In genomic region chr6:72276972-72277441, GRCm38 (mm10) we compare ENCODE assay signal across 12 mouse cellular contexts. TPM values are rescaled to one million over a fixed set of nuclear protein-coding genes. Genes with fewer than 3 reads are reported as not detected.
DNase-seq lines count a peak whose midpoint lies in the region; ATAC-seq and TF ChIP-seq lines count a peak whose summit lies in the region.
"Had no signal": no experiment of that assay in that cellular context is flagged by ENCODE, and none has a peak within 500 bp of the region (broad histone marks: within the 10 kb centered on the region; RNA-seq: fewer than 3 reads in every experiment).

No protein-coding gene starts in this region.

- H3K27me3 ChIP-seq in kidney, embryonic 16.5 days (ENCODE audit: insufficient read depth, low read length): no peaks in the 10 kb centered on the region
- H3K27me3 ChIP-seq in heart, adult 2 months (ENCODE audit: control insufficient read depth, insufficient read depth, low read length): no peaks in the 10 kb centered on the region
- no peaks in the 10 kb centered on the region for H3K27me3 ChIP-seq in limb, embryonic 11.5 days (ENCODE audit: control insufficient read depth, insufficient read depth, low read length)
- no peaks in the 10 kb centered on the region for H3K27me3 ChIP-seq in myocyte (ENCODE audit: control insufficient read depth, insufficient read depth, insufficient read length)
- H3K27me3 ChIP-seq: embryonic facial prominence, embryonic 12.5 days; limb, embryonic 13.5 days had no signal

- no peaks in the 10 kb centered on the region for H3K36me3 ChIP-seq in kidney, embryonic 16.5 days (ENCODE audit: insufficient read depth, low read length)
- peaks cover 7% of the 10 kb centered on the region for H3K36me3 ChIP-seq in heart, adult 2 months (ENCODE audit: control insufficient read depth, insufficient read depth, low read length)
- H3K36me3 ChIP-seq in limb, embryonic 11.5 days (ENCODE audit: control insufficient read depth, insufficient read depth, low read length): no peaks in the 10 kb centered on the region
- H3K36me3 ChIP-seq in myocyte (ENCODE audit: control insufficient read depth, insufficient read depth): no peaks in the 10 kb centered on the region
- H3K36me3 ChIP-seq: embryonic facial prominence, embryonic 12.5 days; G1E; limb, embryonic 13.5 days had no signal

- H3K4me1 ChIP-seq in kidney, embryonic 16.5 days (ENCODE audit: insufficient read depth, low read length): peaks cover 6% of the 10 kb centered on the region
- peaks cover 21% of the 10 kb centered on the region for H3K4me1 ChIP-seq in heart, adult 2 months (ENCODE audit: control insufficient read depth, insufficient read depth, low read length)
- H3K4me1 ChIP-seq in limb, embryonic 11.5 days (ENCODE audit: control insufficient read depth, insufficient read depth, low read length): no peaks in the 10 kb centered on the region
- H3K4me1 ChIP-seq: embryonic facial prominence, embryonic 12.5 days; limb, embryonic 13.5 days had no signal

- H3K4me2 ChIP-seq in kidney, embryonic 16.5 days (replicated peaks; ENCODE audit: low read depth, low read length): no peak overlapping the region
- no peak overlapping the region for H3K4me2 ChIP-seq in limb, embryonic 11.5 days (ENCODE audit: low read depth, severe bottlenecking)
- peak overlapping the region; percentile 59 for H3K4me2 ChIP-seq in myocyte (ENCODE audit: low read depth)
- H3K4me2 ChIP-seq: embryonic facial prominence, embryonic 12.5 days; limb, embryonic 13.5 days had no signal

- no peak overlapping the region for H3K4me3 ChIP-seq in kidney, embryonic 16.5 days (ENCODE audit: low read length)
- peak overlapping the region; percentile 9; the same call in 1 of the 2 replicates for H3K4me3 ChIP-seq in heart, adult 2 months
- no peak overlapping the region for H3K4me3 ChIP-seq in limb, embryonic 11.5 days (ENCODE audit: low read depth, low read length)
- no peak overlapping the region for H3K4me3 ChIP-seq in myocyte
- H3K4me3 ChIP-seq: embryonic facial prominence, embryonic 12.5 days; limb, embryonic 13.5 days had no signal

- TF ChIP-seq CTCF in heart, adult 2 months (IDR thresholded peaks at IDR 0.05): no peak

- ATAC-seq in kidney, embryonic 16.5 days (ENCODE audit: low FRiP score, low TSS enrichment): peak; percentile 61
- ATAC-seq in limb, embryonic 11.5 days (ENCODE audit: insufficient number of reproducible peaks, low FRiP score, low TSS enrichment, low read depth): no peak

- no peaks in the 10 kb centered on the region for H3K79me2 ChIP-seq in heart, adult 2 months (replicated peaks; ENCODE audit: control insufficient read depth, insufficient read depth, low read length)
- no peaks in the 10 kb centered on the region for H3K79me2 ChIP-seq in myocyte (ENCODE audit: control insufficient read depth, insufficient read depth)

- WGBS in kidney, embryonic 16.5 days: 48% methylated on average over 13 of the region's 13 CpGs
- WGBS in heart, adult 2 months: 56% methylated on average over 13 of the region's 13 CpGs
- WGBS in limb, embryonic 11.5 days: 89% methylated on average over 13 of the region's 13 CpGs

- peak overlapping the region; percentile 42 for H3K27ac ChIP-seq in kidney, embryonic 16.5 days (ENCODE audit: low read length)
- H3K27ac ChIP-seq in heart, adult 2 months: peak overlapping the region; percentile 95
- peak overlapping the region; percentile 15; the same call in 1 of the 2 replicates for H3K27ac ChIP-seq in limb, embryonic 11.5 days (replicated peaks; ENCODE audit: low read depth, low read length)
- H3K27ac ChIP-seq: embryonic facial prominence, embryonic 12.5 days; limb, embryonic 13.5 days had no signal

- H3K9me3 ChIP-seq in kidney, embryonic 16.5 days (ENCODE audit: low read length): no peaks in the 10 kb centered on the region; the same call in 1 of the 2 replicates
- H3K9me3 ChIP-seq in limb, embryonic 11.5 days (ENCODE audit: control insufficient read depth, low read length): no peaks in the 10 kb centered on the region
- H3K9me3 ChIP-seq: embryonic facial prominence, embryonic 12.5 days; limb, embryonic 13.5 days had no signal

- no peak overlapping the region for H3K9ac ChIP-seq in kidney, embryonic 16.5 days (replicated peaks; ENCODE audit: low read length)
- H3K9ac ChIP-seq in heart, adult 2 months (ENCODE audit: low read depth, low read length): peak overlapping the region; percentile 47
- no peak overlapping the region for H3K9ac ChIP-seq in limb, embryonic 11.5 days (ENCODE audit: low read length)
- H3K9ac ChIP-seq: embryonic facial prominence, embryonic 12.5 days; limb, embryonic 13.5 days had no signal

- no peak for DNase-seq in kidney, adult 8-10 months
- peak; percentile 65 to 66 for DNase-seq in heart, adult 2 months
- DNase-seq in limb, embryonic 11.5 days (ENCODE audit: low spot score): no peak
- no peak for DNase-seq in testis, postnatal 10 days (ENCODE audit: low spot score)
- no peak for DNase-seq in left cerebral cortex, postnatal 14 days (ENCODE audit: low spot score in 2 of 2)
- no peak for DNase-seq in embryo, embryonic 9.5 days (ENCODE audit: extremely low spot score)

- TF ChIP-seq EP300 in heart, adult 2 months (IDR thresholded peaks at IDR 0.05; ENCODE audit: insufficient read depth, low read depth, low read length): peak; percentile 87

- H3ac ChIP-seq in myocyte (ENCODE audit: control insufficient read depth, insufficient read length): no peak overlapping the region

- TF ChIP-seq POLR2A in heart, adult 2 months (IDR thresholded peaks at IDR 0.05; ENCODE audit: insufficient read depth, low read depth, low read length): peak; percentile 73
- no peak for TF ChIP-seq POLR2A in myocyte (IDR thresholded peaks at IDR 0.05; ENCODE audit: insufficient read length, low read depth)

- intact Hi-C loops in heart, adult 2 months (cut with DNase I): loop anchor here (1.0 kb wide), 1 partner anchor 12 kb away; no protein-coding TSS in a partner anchor
- intact Hi-C loops in left cerebral cortex, postnatal 14 days (cut with DNase I): no loop called here

TF ChIP-seq in myocyte, 11 proteins besides CTCF, POLR2A, EP300 and RAD21:
- no peak for TF ChIP-seq MAX (IDR thresholded peaks at IDR 0.05; ENCODE audit: low read depth)
- no peak for TF ChIP-seq MYOD1 (IDR thresholded peaks at IDR 0.05; ENCODE audit: control insufficient read depth in 1 of 3, insufficient read length in 2 of 3, low read depth in 2 of 3)
- no peak for TF ChIP-seq TCF3 (IDR thresholded peaks at IDR 0.05; ENCODE audit: insufficient read length, low read depth)
- TF ChIP-seq MYOG (IDR thresholded peaks at IDR 0.05; ENCODE audit: control insufficient read depth in 1 of 3, insufficient read depth in 1 of 3, insufficient read length in 2 of 3, low read depth in 2 of 3): no peak
- no peak for TF ChIP-seq SRF (IDR thresholded peaks at IDR 0.05; ENCODE audit: control insufficient read depth, insufficient read length, low read depth)
- no peak for TF ChIP-seq POLR2AphosphoS2 (IDR thresholded peaks at IDR 0.05; ENCODE audit: insufficient read length, low read depth)
- no peak for TF ChIP-seq CEBPB (IDR thresholded peaks at IDR 0.05; ENCODE audit: insufficient read depth, poor library complexity, severe bottlenecking)
- no peak for TF ChIP-seq REST (IDR thresholded peaks at IDR 0.05; ENCODE audit: insufficient read depth, insufficient read length)
- no peak for TF ChIP-seq USF1 (IDR thresholded peaks at IDR 0.05; ENCODE audit: low read depth)
TF ChIP-seq in myocyte: peak in this region for 0.

RNA-seq across cellular contexts. Expression of gene Sftpb, which starts 27.4 kb away (rescaled TPM):
- polyA plus RNA-seq in kidney, embryonic 16.5 days (2015; fragmentation: Nextera tagmentation; extraction: Ambion mirVana): 5.4 TPM in 1 of 2 replicates, not detected in the other
- total RNA-seq in heart, adult 2 months (2021): not detected
- polyA plus RNA-seq in heart, adult 2 months (2012; rRNA removed): 9.1 TPM in 1 of 2 replicates, not detected in the other
- not detected in 2 replicates for polyA plus RNA-seq in limb, embryonic 11.5 days (2014; fragmentation: Nextera tagmentation; extraction: Ambion mirVana)
- not detected for polyA plus RNA-seq in myocyte (2012; fragmentation: generic; extraction: Trizol)
- not detected for total RNA-seq in left cerebral cortex, postnatal 14 days (2021)
- total RNA-seq: G1E had no signal
- polyA plus RNA-seq: embryonic facial prominence, embryonic 12.5 days; G1E; limb, embryonic 13.5 days; neural tube, embryonic 14.5 days had no signal

RNA-seq across cellular contexts. Expression of gene Atoh8, which starts 41.6 kb away (rescaled TPM):
- polyA plus RNA-seq in kidney, embryonic 16.5 days (2015; fragmentation: Nextera tagmentation; extraction: Ambion mirVana): 24.2 and 25.3 TPM in 2 replicates
- 10 to 100 TPM; 11.0 to 13.5 TPM for total RNA-seq in heart, adult 2 months (2021)
- polyA plus RNA-seq in heart, adult 2 months (2012; rRNA removed): 9.3 and 12.7 TPM in 2 replicates
- polyA plus RNA-seq in limb, embryonic 11.5 days (2014; fragmentation: Nextera tagmentation; extraction: Ambion mirVana): 22.3 and 22.9 TPM in 2 replicates
- polyA plus RNA-seq in myocyte (2012; fragmentation: generic; extraction: Trizol): 2.1 TPM
- total RNA-seq in left cerebral cortex, postnatal 14 days (2021): 1 to 10 TPM; 1.2 to 1.3 TPM
- total RNA-seq: G1E had no signal

Comparison
In these comparisons a context has a peak if more than half of its experiments do, and no peak if none do; other contexts are left out.
1. H3K27ac ChIP-seq: peak in every context shown above with its lines; median percentile 95 in heart, adult 2 months; 42 in kidney, embryonic 16.5 days; 15 in limb, embryonic 11.5 days.
2. DNase-seq: peak in heart, adult 2 months (2 of 2); none in kidney, adult 8-10 months (0 of 2), limb, embryonic 11.5 days (single experiment), testis, postnatal 10 days (single experiment), left cerebral cortex, postnatal 14 days (0 of 2) and embryo, embryonic 9.5 days (single experiment).